Mouse (Mus musculus) ovary, adult 10 weeks (tissue): Measurements from ENCODE around the gene Bag6. TPM values are rescaled to one million over a fixed set of nuclear protein-coding genes. Genes with fewer than 3 reads are reported as not detected.

Source experiments
- polyA plus RNA-seq: library from polyadenylated mRNA; stranded (reverse); fragments of 350-450 nt; fragmentation: Illumina TruSeq; extraction: RNeasy Lipid Tissue Mini Kit (QIAGEN cat#74804); gene quantifications from one replicate; pipeline ENCODE4 v1.2.3, GENCODE M21; 2014

Gene Bag6
- polyA plus RNA-seq, 1 experiment from 2014 or later, result 9.7 TPM

Other genes with a start within 250 kb of the Bag6 start
- gene C2, start 236.9 kb upstream of the Bag6 start, polyA plus RNA-seq, result 11.5 TPM
- 9.4 TPM for gene Ehmt2, start 236.7 kb upstream of the Bag6 start, polyA plus RNA-seq
- gene Slc44a4, start 220.7 kb upstream of the Bag6 start, polyA plus RNA-seq, result 0.20 TPM
- gene Neu1, start 203.9 kb upstream of the Bag6 start, polyA plus RNA-seq, result 1.8 TPM
- 16.9 TPM for gene Hspa1b, start 175.9 kb upstream of the Bag6 start, polyA plus RNA-seq
- not detected for gene Gm20481, start 165.3 kb upstream of the Bag6 start, polyA plus RNA-seq
- gene Hspa1a, start 163.0 kb upstream of the Bag6 start, polyA plus RNA-seq, result 8.2 TPM
- not detected for gene Hspa1l, start 162.5 kb upstream of the Bag6 start, polyA plus RNA-seq
- gene Lsm2, start 153.3 kb upstream of the Bag6 start, polyA plus RNA-seq, result 19.2 TPM
- 6.0 TPM for gene Vars, start 134.2 kb upstream of the Bag6 start, polyA plus RNA-seq
- gene Vwa7, start 118.6 kb upstream of the Bag6 start, polyA plus RNA-seq, result not detected
- not detected for gene Sapcd1, start 107.2 kb upstream of the Bag6 start, polyA plus RNA-seq
- gene Msh5, start 88.4 kb upstream of the Bag6 start, polyA plus RNA-seq, result 0.68 TPM
- gene Clic1, start 85.2 kb upstream of the Bag6 start, polyA plus RNA-seq, result 25.1 TPM
- gene Ddah2, start 76.1 kb upstream of the Bag6 start, polyA plus RNA-seq, result 2.7 TPM
- gene Ly6g6c, start 69.8 kb upstream of the Bag6 start, polyA plus RNA-seq, result not detected
- gene Mpig6b, start 69.0 kb upstream of the Bag6 start, polyA plus RNA-seq, result 0.20 TPM
- gene Ly6g6e, start 58.3 kb upstream of the Bag6 start, polyA plus RNA-seq, result not detected
- not detected for gene Ly6g6d, start 57.1 kb upstream of the Bag6 start, polyA plus RNA-seq
- gene Ly6g6f, start 49.6 kb upstream of the Bag6 start, polyA plus RNA-seq, result not detected
- gene Abhd16a, start 45.9 kb upstream of the Bag6 start, polyA plus RNA-seq, result 3.5 TPM
- not detected for gene Ly6g5c, start 26.9 kb upstream of the Bag6 start, polyA plus RNA-seq
- not detected for gene Ly6g5b, start 19.8 kb upstream of the Bag6 start, polyA plus RNA-seq
- gene Gpank1, start 13.7 kb upstream of the Bag6 start, polyA plus RNA-seq, result 0.91 TPM
- 117 TPM for gene Csnk2b, start 13.1 kb upstream of the Bag6 start, polyA plus RNA-seq
- gene D17H6S53E, start 8.8 kb upstream of the Bag6 start, polyA plus RNA-seq, result 0.83 TPM
- gene Apom, start 3.1 kb upstream of the Bag6 start, polyA plus RNA-seq, result not detected
- gene Prrc2a, start 29.7 kb downstream of the Bag6 start, polyA plus RNA-seq, result 10.0 TPM
- gene Aif1, start 40.9 kb downstream of the Bag6 start, polyA plus RNA-seq, result 5.8 TPM
- not detected for gene Lst1, start 53.3 kb downstream of the Bag6 start, polyA plus RNA-seq
- not detected for gene Ltb, start 59.3 kb downstream of the Bag6 start, polyA plus RNA-seq
- gene Tnf, start 66.8 kb downstream of the Bag6 start, polyA plus RNA-seq, result not detected
- gene Lta, start 70.2 kb downstream of the Bag6 start, polyA plus RNA-seq, result not detected
- not detected for gene Gm16181, start 85.7 kb downstream of the Bag6 start, polyA plus RNA-seq
- gene Atp6v1g2, start 98.5 kb downstream of the Bag6 start, polyA plus RNA-seq, result 5.4 TPM
- gene Nfkbil1, start 100.6 kb downstream of the Bag6 start, polyA plus RNA-seq, result not detected
- 7.3 TPM for gene Ddx39b, start 106.6 kb downstream of the Bag6 start, polyA plus RNA-seq
- 26.9 TPM for gene H2-D1, start 127.6 kb downstream of the Bag6 start, polyA plus RNA-seq
- gene H2-Q1, start 185.2 kb downstream of the Bag6 start, polyA plus RNA-seq, result not detected
- 2.1 TPM for gene H2-Q2, start 207.1 kb downstream of the Bag6 start, polyA plus RNA-seq
- 21.8 TPM for gene H2-Q4, start 244.4 kb downstream of the Bag6 start, polyA plus RNA-seq